Mouse (Mus musculus) limb, embryonic 12.5 days (tissue): ENCODE measurements around the gene Sel1l2. TPM values are rescaled to one million over a fixed set of nuclear protein-coding genes. Genes with fewer than 3 reads are reported as not detected.
"Not testable (repeated sequence)": the region's sequence is repeated elsewhere in the genome, so short reads cannot be mapped to it uniquely, and the experiment has no call there.

Experiments used
- ATAC-seq: fragments of 200-750 bp; cut with Nextera tagmentation; 2 replicates; pipeline ENCODE4 v1.8.0; 2017; ENCODE audit warnings: low read depth, moderate TSS enrichment; ENCODE audit not compliant: insufficient number of reproducible peaks, insufficient read depth, low FRiP score, low TSS enrichment
- H3K27ac ChIP-seq: fragments of 300-500 bp; sonication (generic); 2 replicates; pipeline ENCODE4 v1.5.1; 2016; ENCODE audit warnings: mild to moderate bottlenecking, moderate library complexity
- H3K27me3 ChIP-seq: fragments of 300-500 bp; sonication (generic); 2 replicates; pipeline ENCODE4 v1.6.1; 2016; ENCODE audit warnings: mild to moderate bottlenecking, moderate library complexity
- H3K36me3 ChIP-seq: fragments of 300-500 bp; sonication (generic); 2 replicates; pipeline ENCODE4 v1.6.1; 2016; ENCODE audit warnings: mild to moderate bottlenecking, moderate library complexity
- H3K4me1 ChIP-seq: fragments of 300-500 bp; sonication (generic); replicated peaks from 2 replicates; pipeline ENCODE4 v1.6.1; 2016
- H3K4me2 ChIP-seq: fragments of 300-500 bp; sonication (generic); 2 replicates; pipeline ENCODE4 v1.6.1; 2016; ENCODE audit warnings: mild to moderate bottlenecking, moderate library complexity
- H3K4me3 ChIP-seq: fragments of 300-500 bp; sonication (generic); replicated peaks from 2 replicates; pipeline ENCODE4 v1.5.1; 2016; ENCODE audit warnings: mild to moderate bottlenecking
- H3K9ac ChIP-seq: fragments of 300-500 bp; sonication (generic); replicated peaks from 2 replicates; pipeline ENCODE4 v1.6.1; 2016; ENCODE audit warnings: mild to moderate bottlenecking, moderate library complexity
- H3K9me3 ChIP-seq: fragments of 300-500 bp; sonication (generic); 2 replicates; pipeline ENCODE4 v1.6.1; 2016; ENCODE audit warnings: mild to moderate bottlenecking, moderate library complexity
- WGBS: fragments of 180-500 bp; shearing (Covaris S2); methylation state at CpG from one replicate; pipeline ENCODE4 v1.1.7; 2016; 5-methylcytosine and 5-hydroxymethylcytosine counted together
- polyA plus RNA-seq: library from polyadenylated mRNA; unstranded; fragments of >200 nt; fragmentation: Nextera tagmentation; extraction: Ambion mirVana; gene quantifications from 2 replicates; pipeline ENCODE4 v1.2.1, GENCODE M21; 2016

Gene Sel1l2
- polyA plus RNA-seq, 1 experiment from 2014 or later: not detected

GRCm38 (mm10) chr2:140214519-140215027 lies 174.9 kb downstream of the Sel1l2 start:
- H3K4me1 ChIP-seq: no peaks in the 10 kb centered on the region
- no peaks in the 10 kb centered on the region for H3K36me3 ChIP-seq
- H3K27ac ChIP-seq: no peak overlapping the region
- no peaks in the 10 kb centered on the region for H3K27me3 ChIP-seq
- H3K4me2 ChIP-seq: no peak overlapping the region
- ATAC-seq: no peak
- no peaks in the 10 kb centered on the region for H3K9me3 ChIP-seq
- WGBS: 88% methylated on average over 4 of the region's 4 CpGs
- H3K4me3 ChIP-seq: no peak overlapping the region
- no peak overlapping the region for H3K9ac ChIP-seq

GRCm38 (mm10) chr2:140203756-140204155 lies 185.8 kb downstream of the Sel1l2 start:
- Histone ChIP-seq H3K27ac (no peak overlapping the region), H3K4me2 (no peak overlapping the region), H3K9me3 (no peaks in the 10 kb centered on the region), H3K4me1 (no peaks in the 10 kb centered on the region), H3K27me3 (no peaks in the 10 kb centered on the region), H3K36me3 (peaks cover 58% of the 10 kb centered on the region), H3K4me3 (no peak overlapping the region), H3K9ac (no peak overlapping the region)
- 93% methylated on average over 7 of the region's 7 CpGs for WGBS
- no peak for ATAC-seq

- WGBS: 94% methylated on average over 5 of the region's 5 CpGs
Observed at GRCm38 (mm10) chr2:140202573-140202972, 186.9 kb downstream of the Sel1l2 start.

GRCm38 (mm10) chr2:140200713-140201112 lies 188.8 kb downstream of the Sel1l2 start:
- Histone ChIP-seq H3K9me3 (no peaks in the 10 kb centered on the region), H3K4me1 (no peaks in the 10 kb centered on the region), H3K27me3 (no peaks in the 10 kb centered on the region), H3K4me3 (no peak overlapping the region), H3K4me2 (no peak overlapping the region), H3K27ac (no peak overlapping the region), H3K36me3 (peaks cover 57% of the 10 kb centered on the region), H3K9ac (no peak overlapping the region)
- ATAC-seq: no peak
- WGBS: 74% methylated on average over 2 of the region's 2 CpGs

More at GRCm38 (mm10) chr2:140202573-140202972, 186.9 kb downstream of the Sel1l2 start:
- H3K4me3 ChIP-seq: no peak overlapping the region
- no peaks in the 10 kb centered on the region for H3K4me1 ChIP-seq
- no peak overlapping the region for H3K27ac ChIP-seq
- H3K9me3 ChIP-seq: no peaks in the 10 kb centered on the region
- peaks cover 63% of the 10 kb centered on the region for H3K36me3 ChIP-seq
- no peak overlapping the region for H3K4me2 ChIP-seq
- ATAC-seq: no peak
- H3K9ac ChIP-seq: no peak overlapping the region
- H3K27me3 ChIP-seq: no peaks in the 10 kb centered on the region

- H3K9me3 ChIP-seq, ATAC-seq, H3K9ac ChIP-seq, H3K27me3 ChIP-seq, H3K4me3 ChIP-seq, H3K4me1 ChIP-seq, H3K4me2 ChIP-seq, H3K27ac ChIP-seq: not testable (repeated sequence)
- H3K36me3 ChIP-seq: peaks cover 49% of the 10 kb centered on the region
- 93% methylated on average over 3 of the region's 3 CpGs for WGBS
Observed at GRCm38 (mm10) chr2:140185685-140186210, 203.8 kb downstream of the Sel1l2 start.

Other genes starting within 250 kb of the Sel1l2 start
- gene Gm17374, start 237.7 kb downstream of the Sel1l2 start, polyA plus RNA-seq: not detected in 2 replicates
- gene Esf1, start 219.1 kb downstream of the Sel1l2 start, polyA plus RNA-seq: 34.1 and 35.9 TPM in 2 replicates
- gene Ndufaf5, start 219.1 kb downstream of the Sel1l2 start, polyA plus RNA-seq: 32.0 and 32.4 TPM in 2 replicates
- gene Macrod2, start 5.6 kb upstream of the Sel1l2 start, polyA plus RNA-seq: 36.8 and 37.2 TPM in 2 replicates